Mouse (Mus musculus) liver, embryonic 14.5 days (tissue): Measurements from ENCODE around the gene Magi3. TPM values are rescaled to one million over a fixed set of nuclear protein-coding genes. Genes with fewer than 3 reads are reported as not detected.

Source experiments
- ATAC-seq: fragments of 200-750 bp; cut with Nextera tagmentation; 2 replicates; pipeline ENCODE4 v1.8.0; 2017; ENCODE audit warnings: moderate number of reproducible peaks, mild to moderate bottlenecking, moderate library complexity; ENCODE audit not compliant: insufficient read depth
- DNase-seq, 3 experiments: peaks; one replicate each; pipeline ENCODE4 v3.0.0-alpha.2; 2012 to 2013; ENCODE audit warnings: low read depth in 3 of 3, low spot score in 3 of 3
- H3K27ac ChIP-seq: fragments of 300-500 bp; sonication (generic); 2 replicates; pipeline ENCODE4 v1.5.1; 2014; ENCODE audit warnings: moderate library complexity, mild to moderate bottlenecking, control low read depth, inconsistent platforms
- H3K27me3 ChIP-seq: fragments of 300-500 bp; sonication (generic); 2 replicates; pipeline ENCODE4 v1.6.1; 2014; ENCODE audit warnings: mild to moderate bottlenecking, low read length, moderate library complexity; ENCODE audit not compliant: control insufficient read depth, insufficient read depth
- H3K36me3 ChIP-seq: fragments of 300-500 bp; sonication (generic); replicated peaks from 2 replicates; pipeline ENCODE4 v1.6.1; 2014; ENCODE audit warnings: low read depth; ENCODE audit not compliant: control insufficient read depth, insufficient read depth
- H3K4me1 ChIP-seq, 2 experiments: fragments of 200-500 bp in 1 of 2; fragments of 300-500 bp in 1 of 2; sonication (generic) in 1 of 2; replicated peaks; 2 replicates each; pipeline ENCODE4 v1.6.1; 2012 to 2014; ENCODE audit warnings: antibody characterized with exemption in 1 of 2, inconsistent platforms in 1 of 2, low read length in 1 of 2; ENCODE audit not compliant: control insufficient read depth in 2 of 2, insufficient read depth in 2 of 2
- H3K4me2 ChIP-seq: fragments of 300-500 bp; sonication (generic); 2 replicates; pipeline ENCODE4 v1.6.1; 2014; ENCODE audit warnings: low read depth, mild to moderate bottlenecking, control low read depth, moderate library complexity
- H3K4me3 ChIP-seq, 2 experiments: fragments of 200-500 bp in 1 of 2; fragments of 300-500 bp in 1 of 2; sonication (generic) in 1 of 2; 2 replicates each; pipeline ENCODE4 v1.5.1; 2012 to 2014; ENCODE audit warnings: low read depth in 2 of 2, low read length in 2 of 2, mild to moderate bottlenecking in 2 of 2, control low read depth in 1 of 2, inconsistent platforms in 1 of 2, moderate library complexity in 1 of 2; ENCODE audit not compliant: insufficient read depth in 1 of 2
- H3K9ac ChIP-seq: fragments of 300-500 bp; sonication (generic); replicated peaks from 2 replicates; pipeline ENCODE4 v1.6.1; 2014; ENCODE audit warnings: mild to moderate bottlenecking, control low read depth, moderate library complexity
- H3K9me3 ChIP-seq: fragments of 300-500 bp; sonication (generic); 2 replicates; pipeline ENCODE4 v1.6.1; 2016; ENCODE audit warnings: low read length, mixed read lengths; ENCODE audit not compliant: control insufficient read depth
- CTCF ChIP-seq: IDR thresholded peaks from 2 replicates; pipeline ENCODE4 v1.5.1; 2016; ENCODE audit warnings: antibody characterized with exemption, low read depth, control low read depth
- EP300 ChIP-seq: IDR thresholded peaks from 2 replicates; pipeline ENCODE4 v1.6.1; 2016; ENCODE audit warnings: antibody characterized with exemption, low read depth
- WGBS: fragments of 180-500 bp; shearing (Covaris S2); extraction: QIAGEN DNeasy Blood & Tissue Kit; methylation state at CpG from one replicate; pipeline ENCODE4 v1.1.7; 2014; ENCODE audit not compliant: insufficient replicate concordance; 5-methylcytosine and 5-hydroxymethylcytosine counted together
- polyA plus RNA-seq, 2 experiments: library from polyadenylated mRNA; depleted of rRNA in 1 of 2; stranded (reverse) in 1 of 2; unstranded in 1 of 2; fragments of >200 nt; fragmentation: Nextera tagmentation in 1 of 2; extraction: Ambion mirVana in 1 of 2; gene quantifications; 2 replicates each; pipeline versions ENCODE4 v1.2.1 to v1.2.3; 2012 to 2014

Magi3 gene
- polyA plus RNA-seq, 2 experiments: 1.3 to 2.1 TPM

DNA sequence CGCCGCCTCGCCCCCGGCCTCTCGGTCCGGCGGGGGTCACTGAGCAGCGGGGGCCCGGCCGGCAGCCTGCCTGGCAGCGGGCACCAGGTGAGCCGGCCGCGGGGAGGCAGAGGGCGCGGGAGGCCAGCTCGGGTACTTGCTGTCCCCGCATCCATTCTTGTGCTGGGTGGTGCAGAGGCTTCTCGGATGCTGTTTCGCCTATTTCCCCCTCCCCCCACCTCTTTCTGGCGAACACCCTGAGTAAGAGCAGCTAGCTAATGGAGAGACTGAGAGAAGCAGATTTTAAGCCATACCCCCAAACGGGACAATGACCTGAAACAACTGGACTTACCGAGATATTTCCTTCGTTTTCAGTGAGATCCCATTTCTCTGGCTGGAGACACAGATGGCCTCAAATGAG lies 251.5 kb downstream of the Magi3 start:
- peak overlapping the region; percentile 94 for H3K9ac ChIP-seq
- no peak; the same call in 1 of the 2 replicates for ATAC-seq

GRCm38 (mm10) chr3:103967861-103968691 lies 252.1 kb downstream of the Magi3 start, which contains the start of gene Phtf1:
Gene Phtf1 (plus strand): TSS chr3:103968110.
- Histone ChIP-seq H3K9me3 (no peaks in the 10 kb centered on the region), H3K27ac (peak within 1 kb of the TSS; percentile 77)
- peak; percentile 97 for ATAC-seq

More for the DNA sequence above, 251.5 kb downstream of the Magi3 start:
- H3K4me1 ChIP-seq: peaks cover 6 to 12% of the 10 kb centered on the region in 2 experiments
- TF ChIP-seq EP300 (no peak), CTCF (no peak)
- WGBS: 1% methylated on average over 24 of the region's 24 CpGs
- peak overlapping the region; percentile 91 to 94 for H3K4me3 ChIP-seq
- peak overlapping the region; percentile 97 for H3K4me2 ChIP-seq
- peak overlapping the region; percentile 77; the same call in 1 of the 2 replicates for H3K27ac ChIP-seq
- DNase-seq: no peak
- H3K9me3 ChIP-seq: no peaks in the 10 kb centered on the region
- no peaks in the 10 kb centered on the region for H3K27me3 ChIP-seq
- peaks cover 4% of the 10 kb centered on the region for H3K36me3 ChIP-seq

GRCm38 (mm10) chr3:103967231-103967630 lies 252.9 kb downstream of the Magi3 start:
- peak overlapping the region; percentile 94 for H3K9ac ChIP-seq
- DNase-seq: no peak
- WGBS: 17% methylated on average over 2 of the region's 2 CpGs
- ATAC-seq: no peak
- no peaks in the 10 kb centered on the region for H3K27me3 ChIP-seq
- H3K4me3 ChIP-seq: peak overlapping the region; percentile 91 to 94
- H3K4me2 ChIP-seq: peak overlapping the region; percentile 97
- H3K9me3 ChIP-seq: no peaks in the 10 kb centered on the region
- TF ChIP-seq CTCF: no peak
- no peak for TF ChIP-seq EP300
- H3K36me3 ChIP-seq: peaks cover 8% of the 10 kb centered on the region
- peaks cover 6 to 12% of the 10 kb centered on the region in 2 experiments for H3K4me1 ChIP-seq
- peak overlapping the region; percentile 77 for H3K27ac ChIP-seq

More at GRCm38 (mm10) chr3:103967861-103968691, 252.1 kb downstream of the Magi3 start, which contains the start of gene Phtf1:
- WGBS: under 1% methylated on average over 70 of the region's 70 CpGs
- H3K4me3 ChIP-seq: peak within 1 kb of the TSS; percentile 91 to 94
- TF ChIP-seq CTCF (no peak), EP300 (peak; percentile 43)
- H3K36me3 ChIP-seq: peaks cover 8% of the 10 kb centered on the region
- no peaks in the 10 kb centered on the region for H3K27me3 ChIP-seq
- peaks cover 6 to 12% of the 10 kb centered on the region in 2 experiments for H3K4me1 ChIP-seq
- peak within 1 kb of the TSS; percentile 97 for H3K4me2 ChIP-seq
- peak; percentile 65 to 70 (median 65) for DNase-seq
- H3K9ac ChIP-seq: peak within 1 kb of the TSS; percentile 94
